Mouse (Mus musculus): ENCODE results near the gene Neurl4. TPM values are rescaled to one million over a fixed set of nuclear protein-coding genes. Genes with fewer than 3 reads are reported as not detected.
"Not testable (repeated sequence)": the region's sequence is repeated elsewhere in the genome, so short reads cannot be mapped to it uniquely, and the experiment has no call there.

The Neurl4 gene
- polyA plus RNA-seq, 1 experiment from 2014 or later: 8.5 TPM

- peak overlapping the region; percentile 75 for H3K4me3 ChIP-seq (replicated peaks)
- ATAC-seq (ENCODE audit: insufficient number of reproducible peaks, low FRiP score, low TSS enrichment, low read depth): no peak
Observed at GRCm38 (mm10) chr11:69914917-69915430, 14.1 kb downstream of the Neurl4 start.

GRCm38 (mm10) chr11:69915667-69916627, 15.1 kb downstream of the Neurl4 start:
- H3K9ac ChIP-seq: no peak overlapping the region
- peaks cover 69% of the 10 kb centered on the region for H3K36me3 ChIP-seq
- H3K4me3 ChIP-seq (replicated peaks): peak overlapping the region; percentile 75
- ATAC-seq (ENCODE audit: insufficient number of reproducible peaks, low FRiP score, low TSS enrichment, low read depth): no peak
- WGBS: 62% methylated on average over 5 of the region's 5 CpGs
- H3K4me2 ChIP-seq (replicated peaks): peak overlapping the region; percentile 89; the same call in 1 of the 2 replicates
- H3K9me3 ChIP-seq (replicated peaks): no peaks in the 10 kb centered on the region
- H3K27me3 ChIP-seq: no peaks in the 10 kb centered on the region
- H3K4me1 ChIP-seq: peaks cover 46% of the 10 kb centered on the region
- no peak overlapping the region for H3K27ac ChIP-seq (replicated peaks)

More at GRCm38 (mm10) chr11:69914917-69915430, 14.1 kb downstream of the Neurl4 start:
- WGBS: 27% methylated on average over 9 of the region's 9 CpGs
- Histone ChIP-seq H3K9me3 (replicated peaks) (no peaks in the 10 kb centered on the region), H3K27me3 (no peaks in the 10 kb centered on the region), H3K9ac (peak overlapping the region; percentile 80; the same call in 1 of the 2 replicates), H3K4me1 (peaks cover 46% of the 10 kb centered on the region), H3K27ac (replicated peaks) (0 out of 2 replicates have a peak overlapping the region, but pooled peaks have one; percentile 92), H3K36me3 (peaks cover 79% of the 10 kb centered on the region), H3K4me2 (replicated peaks) (peak overlapping the region; percentile 89)

- WGBS: 44% methylated on average over 7 of the region's 7 CpGs
- not testable (repeated sequence) for H3K27me3 ChIP-seq; H3K4me3 ChIP-seq (replicated peaks); H3K27ac ChIP-seq (replicated peaks); H3K9ac ChIP-seq; H3K9me3 ChIP-seq (replicated peaks); H3K4me2 ChIP-seq (replicated peaks); ATAC-seq (ENCODE audit: insufficient number of reproducible peaks, low FRiP score, low TSS enrichment, low read depth)
- peaks cover 46% of the 10 kb centered on the region for H3K4me1 ChIP-seq
- H3K36me3 ChIP-seq: peaks cover 60% of the 10 kb centered on the region
Observed at GRCm38 (mm10) chr11:69916652-69917378, 15.9 kb downstream of the Neurl4 start.

- WGBS: 79% methylated on average over 8 of the region's 8 CpGs
Observed at GRCm38 (mm10) chr11:69917379-69917948, 16.6 kb downstream of the Neurl4 start.

GRCm38 (mm10) chr11:69918118-69918517, 17.2 kb downstream of the Neurl4 start:
- Histone ChIP-seq H3K4me2 (replicated peaks) (no peak overlapping the region), H3K9me3 (replicated peaks) (no peaks in the 10 kb centered on the region), H3K4me1 (peaks cover 43% of the 10 kb centered on the region), H3K27me3 (no peaks in the 10 kb centered on the region), H3K9ac (no peak overlapping the region), H3K27ac (replicated peaks) (no peak overlapping the region), H3K4me3 (replicated peaks) (0 out of 2 replicates have a peak overlapping the region, but pooled peaks have one; percentile 1), H3K36me3 (peaks cover 47% of the 10 kb centered on the region)
- WGBS: 82% methylated on average over 5 of the region's 5 CpGs
- ATAC-seq (ENCODE audit: insufficient number of reproducible peaks, low FRiP score, low TSS enrichment, low read depth): no peak

More at GRCm38 (mm10) chr11:69917379-69917948, 16.6 kb downstream of the Neurl4 start:
- Histone ChIP-seq H3K9ac (no peak overlapping the region), H3K27me3 (no peaks in the 10 kb centered on the region), H3K9me3 (replicated peaks) (no peaks in the 10 kb centered on the region), H3K4me1 (peaks cover 46% of the 10 kb centered on the region), H3K4me3 (replicated peaks) (no peak overlapping the region), H3K27ac (replicated peaks) (no peak overlapping the region), H3K4me2 (replicated peaks) (no peak overlapping the region), H3K36me3 (peaks cover 54% of the 10 kb centered on the region)
- no peak for ATAC-seq (ENCODE audit: insufficient number of reproducible peaks, low FRiP score, low TSS enrichment, low read depth)

GRCm38 (mm10) chr11:69919053-69919452, 18.2 kb downstream of the Neurl4 start:
- Histone ChIP-seq H3K36me3 (peaks cover 45% of the 10 kb centered on the region), H3K4me2 (replicated peaks) (peak overlapping the region; percentile 82), H3K27me3 (no peaks in the 10 kb centered on the region), H3K27ac (replicated peaks) (peak overlapping the region; percentile 96), H3K4me3 (replicated peaks) (peak overlapping the region; percentile 95), H3K4me1 (peaks cover 38% of the 10 kb centered on the region), H3K9ac (peak overlapping the region; percentile 18; the same call in 1 of the 2 replicates), H3K9me3 (replicated peaks) (no peaks in the 10 kb centered on the region)
- WGBS: 76% methylated on average over 9 of the region's 9 CpGs
- no peak for ATAC-seq (ENCODE audit: insufficient number of reproducible peaks, low FRiP score, low TSS enrichment, low read depth)

GRCm38 (mm10) chr11:69919661-69920265, 18.9 kb downstream of the Neurl4 start:
- no peaks in the 10 kb centered on the region for H3K27me3 ChIP-seq
- no peaks in the 10 kb centered on the region for H3K9me3 ChIP-seq (replicated peaks)
- under 1% methylated on average over 17 of the region's 17 CpGs for WGBS
- peak overlapping the region; percentile 96 for H3K27ac ChIP-seq (replicated peaks)
- peaks cover 33% of the 10 kb centered on the region for H3K4me1 ChIP-seq
- peak overlapping the region; percentile 95 for H3K4me3 ChIP-seq (replicated peaks)
- H3K36me3 ChIP-seq: peaks cover 45% of the 10 kb centered on the region
- H3K9ac ChIP-seq: peak overlapping the region; percentile 98
- ATAC-seq (ENCODE audit: insufficient number of reproducible peaks, low FRiP score, low TSS enrichment, low read depth): no peak
- peak overlapping the region; percentile 82 for H3K4me2 ChIP-seq (replicated peaks)

GRCm38 (mm10) chr11:69920266-69921031, 19.6 kb downstream of the Neurl4 start:
- Histone ChIP-seq H3K9ac (peak overlapping the region; percentile 98), H3K4me1 (peaks cover 26% of the 10 kb centered on the region), H3K36me3 (peaks cover 39% of the 10 kb centered on the region), H3K27me3 (no peaks in the 10 kb centered on the region), H3K9me3 (replicated peaks) (no peaks in the 10 kb centered on the region), H3K4me2 (replicated peaks) (peak overlapping the region; percentile 82), H3K4me3 (replicated peaks) (peak overlapping the region; percentile 95), H3K27ac (replicated peaks) (peak overlapping the region; percentile 96)
- under 1% methylated on average over 54 of the region's 65 CpGs for WGBS
- no peak for ATAC-seq (ENCODE audit: insufficient number of reproducible peaks, low FRiP score, low TSS enrichment, low read depth)

GRCm38 (mm10) chr11:69921114-69922011, 20.5 kb downstream of the Neurl4 start, which contains the start of gene Eif5a:
TSS of gene Eif5a (minus strand) at chr11:69921958.
- peak within 1 kb of the TSS; percentile 98 for H3K9ac ChIP-seq
- peaks cover 17% of the 10 kb centered on the region for H3K4me1 ChIP-seq
- peak within 1 kb of the TSS; percentile 82 for H3K4me2 ChIP-seq (replicated peaks)
- ATAC-seq (ENCODE audit: insufficient number of reproducible peaks, low FRiP score, low TSS enrichment, low read depth): peak; percentile 97
- H3K27ac ChIP-seq (replicated peaks): peak within 1 kb of the TSS; percentile 99
- peak within 1 kb of the TSS; percentile 95 for H3K4me3 ChIP-seq (replicated peaks)
- H3K36me3 ChIP-seq: peaks cover 30% of the 10 kb centered on the region
- WGBS: under 1% methylated on average over 77 of the region's 78 CpGs
- H3K9me3 ChIP-seq (replicated peaks): no peaks in the 10 kb centered on the region
- no peaks in the 10 kb centered on the region for H3K27me3 ChIP-seq
